Mouse (Mus musculus) intestine, embryonic 14.5 days (tissue): Measurements from ENCODE around the gene Bco2. TPM values are rescaled to one million over a fixed set of nuclear protein-coding genes. Genes with fewer than 3 reads are reported as not detected.

Experiments used
- polyA plus RNA-seq: library from polyadenylated mRNA; unstranded; fragments of >200 nt; fragmentation: Nextera tagmentation; extraction: Ambion mirVana; gene quantifications from 2 replicates; pipeline ENCODE4 v1.2.1, GENCODE M21; 2014

The Bco2 gene
- polyA plus RNA-seq, 1 experiment from 2014 or later = 0.41 TPM

Other genes with a start within 250 kb of the Bco2 start
- gene Rpl10-ps3, start 210.2 kb downstream of the Bco2 start, polyA plus RNA-seq = 354 and 422 TPM in 2 replicates
- gene Plet1, start 60.7 kb downstream of the Bco2 start, polyA plus RNA-seq = 1.7 and 1.9 TPM in 2 replicates
- 82.3 and 85.6 TPM in 2 replicates for gene Pts, start 26.5 kb downstream of the Bco2 start, polyA plus RNA-seq
- gene Il18, start 354 bp downstream of the Bco2 start, polyA plus RNA-seq = 13.4 and 13.5 TPM in 2 replicates
- not detected in 2 replicates for gene Tex12, start 6.1 kb upstream of the Bco2 start, polyA plus RNA-seq
- gene Sdhd, start 48.6 kb upstream of the Bco2 start, polyA plus RNA-seq = 407 and 414 TPM in 2 replicates
- 297 and 341 TPM in 2 replicates for gene Timm8b, start 48.7 kb upstream of the Bco2 start, polyA plus RNA-seq
- gene Pih1d2, start 62.1 kb upstream of the Bco2 start, polyA plus RNA-seq = 2.3 and 3.8 TPM in 2 replicates
- 20.7 and 24.7 TPM in 2 replicates for gene Nkapd1, start 62.3 kb upstream of the Bco2 start, polyA plus RNA-seq
- gene Dlat, start 104.6 kb upstream of the Bco2 start, polyA plus RNA-seq = 52.9 and 60.9 TPM in 2 replicates
- 7.7 and 8.6 TPM in 2 replicates for gene Dixdc1, start 184.3 kb upstream of the Bco2 start, polyA plus RNA-seq
- gene 2310030G06Rik, start 191.4 kb upstream of the Bco2 start, polyA plus RNA-seq = 10.3 and 12.7 TPM in 2 replicates
- gene Cryab, start 196.1 kb upstream of the Bco2 start, polyA plus RNA-seq = 41.5 and 44.4 TPM in 2 replicates
- 2.1 and 4.0 TPM in 2 replicates for gene Hspb2, start 197.2 kb upstream of the Bco2 start, polyA plus RNA-seq
- 13.5 and 15.4 TPM in 2 replicates for gene Fdxacb1, start 213.1 kb upstream of the Bco2 start, polyA plus RNA-seq
- gene Alg9, start 219.8 kb upstream of the Bco2 start, polyA plus RNA-seq = 44.6 and 48.7 TPM in 2 replicates
- gene 1110032A03Rik, start 220.3 kb upstream of the Bco2 start, polyA plus RNA-seq = 31.8 and 32.0 TPM in 2 replicates